Mouse (Mus musculus): ENCODE results near the gene Vps35l.

The Vps35l gene

GRCm38 (mm10) chr7:118854606-118855005, 114.6 kb downstream of the Vps35l start:
- POLR2A ChIA-PET, result interaction anchor here (0.7 to 9.7 kb wide), 24 partner anchors 8 to 234 kb away, joined by 3 to 106 read pairs (median 4); partner anchors contain the start of genes Gprc5b (in 2 of the 4) and Vps35l (in 2 of the 4)
- CTCF ChIA-PET, result interaction anchor here in 3 of 4 experiments (0.8 to 2.5 kb wide), 5 partner anchors 89 to 660 kb away, joined by 3 to 9 read pairs (median 3); no protein-coding TSS in a partner anchor

- POLR2A ChIA-PET, result interaction anchor here (0.7 to 9.7 kb wide), 24 partner anchors 9 to 322 kb away, joined by 3 to 106 read pairs (median 4); partner anchors contain the start of genes Gprc5b (in 2 of the 4), Vps35l (in 2 of the 4) and Coq7 (in 1 of the 4)
- CTCF ChIA-PET, result interaction anchor here in 2 of 4 experiments (0.6 to 2.5 kb wide), 6 partner anchors 89 to 660 kb away, joined by 3 to 9 read pairs (median 4); no protein-coding TSS in a partner anchor
Measured at GRCm38 (mm10) chr7:118855171-118855876, 115.3 kb downstream of the Vps35l start, which contains the start of gene Iqck. Iqck (plus strand) TSS chr7:118855752.

GRCm38 (mm10) chr7:118855877-118856304, 115.9 kb downstream of the Vps35l start, which contains the start of gene Knop1:
Knop1 (minus strand) TSS chr7:118856254.
- POLR2A ChIA-PET, result interaction anchor here (0.7 to 9.7 kb wide), 17 partner anchors 11 to 323 kb away, joined by 3 to 106 read pairs (median 5); partner anchors contain the start of genes Gprc5b (in 2 of the 4), Coq7 (in 1 of the 4) and Vps35l (in 1 of the 4)
- CTCF ChIA-PET, result interaction anchor here in 2 of 4 experiments (0.6 to 1.6 kb wide), 4 partner anchors 140 to 168 kb away, joined by 3 to 5 read pairs (median 4); no protein-coding TSS in a partner anchor

GRCm38 (mm10) chr7:118858640-118859039, 118.6 kb downstream of the Vps35l start:
- ChIA-PET POLR2A (interaction anchor here in 2 of 4 experiments (0.9 to 1.3 kb wide), 4 partner anchors 8 to 37 kb away, joined by 3 read pairs; no protein-coding TSS in a partner anchor), CTCF (interaction anchor here in 1 of 4 experiments (0.6 kb wide), 1 partner anchor 300 kb away, joined by 5 read pairs; no protein-coding TSS in a partner anchor)

GRCm38 (mm10) chr7:118865362-118865761, 125.3 kb downstream of the Vps35l start:
- CTCF ChIA-PET, result no interaction called here
- POLR2A ChIA-PET, result no interaction called here

- POLR2A ChIA-PET, result interaction anchor here in 1 of 4 experiments (0.7 to 2.0 kb wide), 5 partner anchors 10 to 54 kb away, joined by 3 to 7 read pairs (median 4); partner anchors contain the start of genes Iqck and Knop1
- CTCF ChIA-PET, result interaction anchor here in 3 of 4 experiments (0.5 to 1.6 kb wide), 11 partner anchors 9 to 636 kb away, joined by 3 to 8 read pairs (median 3); partner anchors contain the start of gene Vps35l (in 1 of the 3)
Measured at GRCm38 (mm10) chr7:118879466-118880029, 139.5 kb downstream of the Vps35l start.

- ChIA-PET POLR2A (interaction anchor here in 2 of 4 experiments (0.8 to 1.1 kb wide), 2 partner anchors 43 to 144 kb away, joined by 3 read pairs; partner anchors contain the start of gene Vps35l (in 1 of the 2)), CTCF (no interaction called here)
Measured at GRCm38 (mm10) chr7:118883957-118884356, 143.9 kb downstream of the Vps35l start.

- ChIA-PET POLR2A (interaction anchor here in 1 of 4 experiments (1.0 to 1.1 kb wide), 2 partner anchors 33 to 44 kb away, joined by 3 to 4 read pairs; no protein-coding TSS in a partner anchor), CTCF (interaction anchor here in 2 of 4 experiments (0.6 to 0.9 kb wide), 2 partner anchors 145 to 575 kb away, joined by 3 to 4 read pairs; partner anchors contain the start of gene Vps35l (in 1 of the 2))
Measured at GRCm38 (mm10) chr7:118884969-118885368, 144.9 kb downstream of the Vps35l start.

- CTCF ChIA-PET, result interaction anchor here in 1 of 4 experiments (1.2 kb wide), 1 partner anchor 122 kb away, joined by 5 read pairs; no protein-coding TSS in a partner anchor
- POLR2A ChIA-PET, result interaction anchor here in 1 of 4 experiments (1.1 to 2.5 kb wide), 4 partner anchors 13 to 106 kb away, joined by 3 to 7 read pairs (median 5); no protein-coding TSS in a partner anchor
Measured at GRCm38 (mm10) chr7:118887303-118888055, 147.5 kb downstream of the Vps35l start.

- POLR2A ChIA-PET, result interaction anchor here in 1 of 4 experiments (1.1 to 2.5 kb wide), 3 partner anchors 55 to 104 kb away, joined by 3 to 7 read pairs (median 4); no protein-coding TSS in a partner anchor
Measured at GRCm38 (mm10) chr7:118889046-118889680, 149.1 kb downstream of the Vps35l start.

More at GRCm38 (mm10) chr7:118889046-118889680, 149.1 kb downstream of the Vps35l start:
- CTCF ChIA-PET, result interaction anchor here in 2 of 4 experiments (0.6 kb wide), 3 partner anchors 8 to 784 kb away, joined by 3 read pairs; no protein-coding TSS in a partner anchor
